Mouse (Mus musculus) bone marrow, adult 2 months (tissue): ENCODE measurements around the gene Pafah1b2.

ENCODE experiments used
- CTCF ChIP-seq: fragments of 200-500 bp; IDR thresholded peaks from 2 replicates; pipeline ENCODE4 v1.5.1; 2011; ENCODE audit warnings: low read length, control low read depth; ENCODE audit not compliant: control insufficient read depth, insufficient read depth
- POLR2A ChIP-seq: fragments of 200-500 bp; IDR thresholded peaks from 2 replicates; pipeline ENCODE4 v1.6.1; 2011; ENCODE audit warnings: low read depth, mild to moderate bottlenecking, control low read depth, low read length, borderline replicate concordance; ENCODE audit not compliant: control insufficient read depth

DNA sequence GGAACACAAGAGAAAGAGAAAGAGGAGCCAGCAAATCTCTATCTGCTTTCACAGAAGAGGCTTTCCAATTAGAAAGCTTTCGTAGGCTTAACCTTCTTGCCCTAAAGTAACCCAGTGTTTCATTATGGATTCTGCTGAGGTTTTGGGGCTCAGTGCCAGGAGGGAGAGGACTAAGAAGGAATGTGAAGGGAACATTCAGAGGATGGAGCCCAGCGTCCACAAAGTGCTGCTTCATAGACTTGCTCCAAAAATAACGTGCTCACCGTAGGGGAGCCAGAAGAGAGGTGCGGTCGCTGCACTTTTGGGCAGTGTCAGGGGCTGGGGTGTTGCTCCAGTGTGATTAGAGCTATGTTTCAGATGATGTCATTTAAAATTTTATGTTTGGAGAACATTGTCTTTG lies 19.7 kb upstream of the Pafah1b2 start:
- TF ChIP-seq CTCF = no peak
- no peak for TF ChIP-seq POLR2A
